Mouse (Mus musculus): ENCODE results near the gene Pgrmc2.

DNA sequence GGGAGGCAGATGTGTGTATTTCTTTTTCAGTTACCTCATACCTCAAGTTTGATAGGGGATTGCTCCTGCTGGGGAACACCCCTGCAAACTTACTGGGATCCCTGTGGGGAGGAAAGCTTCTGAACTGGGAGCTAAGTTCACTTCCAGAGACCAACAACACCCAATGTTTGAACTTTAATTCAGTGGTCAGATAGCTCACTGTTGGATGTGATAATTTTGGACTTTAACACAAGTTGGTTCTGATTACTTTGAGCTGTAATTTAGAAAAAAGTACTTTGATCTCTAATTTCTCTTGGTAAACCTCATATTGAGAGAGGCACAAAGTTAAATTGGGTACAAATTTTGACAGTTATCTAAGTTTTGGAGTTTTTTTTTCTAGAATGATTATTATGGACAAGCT lies 4.2 kb upstream of the Pgrmc2 start:
- no peak for TF ChIP-seq MAFK (IDR thresholded peaks at IDR 0.05; ENCODE audit: insufficient read depth, low read depth, low read length)
- TF ChIP-seq ZC3H11A (IDR thresholded peaks at IDR 0.05; ENCODE audit: borderline replicate concordance, low read depth, low read length): no peak
- no peak for TF ChIP-seq ZNF384 (IDR thresholded peaks at IDR 0.05; ENCODE audit: low read depth, low read length)
- no peak for TF ChIP-seq HCFC1 (IDR thresholded peaks at IDR 0.05; ENCODE audit: borderline replicate concordance, insufficient read depth, low read length)
- TF ChIP-seq CHD2 (IDR thresholded peaks at IDR 0.05; ENCODE audit: low read depth, low read length): no peak
